Mouse (Mus musculus) kidney, embryonic 14.5 days (tissue): ENCODE measurements around the gene Nkx6-1. TPM values are rescaled to one million over a fixed set of nuclear protein-coding genes. Genes with fewer than 3 reads are reported as not detected.
A peak's percentile ranks its signal among the peaks of the same experiment; 100 is the strongest.

Experiments
- ATAC-seq: fragments of 200-750 bp; cut with Nextera tagmentation; 2 replicates; pipeline ENCODE4 v1.8.0; 2017; ENCODE audit warnings: moderate number of reproducible peaks, mild to moderate bottlenecking, moderate TSS enrichment, moderate library complexity; ENCODE audit not compliant: low FRiP score, low TSS enrichment
- H3K27ac ChIP-seq: fragments of 300-500 bp; sonication (generic); 2 replicates; pipeline ENCODE4 v1.5.1; 2014; ENCODE audit warnings: low read depth, mild to moderate bottlenecking, low read length, moderate library complexity, mixed read lengths
- H3K27me3 ChIP-seq: fragments of 300-500 bp; sonication (generic); 2 replicates; pipeline ENCODE4 v1.6.1; 2014; ENCODE audit warnings: mild to moderate bottlenecking, low read length; ENCODE audit not compliant: control insufficient read depth, insufficient read depth
- H3K36me3 ChIP-seq: fragments of 300-500 bp; sonication (generic); 2 replicates; pipeline ENCODE4 v1.6.1; 2014; ENCODE audit warnings: low read length, mixed read lengths; ENCODE audit not compliant: control insufficient read depth, insufficient read depth
- H3K4me1 ChIP-seq: fragments of 300-500 bp; sonication (generic); 2 replicates; pipeline ENCODE4 v1.6.1; 2014; ENCODE audit warnings: low read length, mixed read lengths; ENCODE audit not compliant: control insufficient read depth, insufficient read depth
- H3K4me2 ChIP-seq: fragments of 300-500 bp; sonication (generic); replicated peaks from 2 replicates; pipeline ENCODE4 v1.6.1; 2014; ENCODE audit warnings: low read depth, mild to moderate bottlenecking, low read length
- H3K4me3 ChIP-seq: fragments of 300-500 bp; sonication (generic); 2 replicates; pipeline ENCODE4 v1.5.1; 2014; ENCODE audit warnings: mild to moderate bottlenecking, low read length
- H3K9ac ChIP-seq: fragments of 300-500 bp; sonication (generic); 2 replicates; pipeline ENCODE4 v1.6.1; 2014; ENCODE audit warnings: low read depth, mild to moderate bottlenecking, low read length, moderate library complexity
- H3K9me3 ChIP-seq: fragments of 300-500 bp; sonication (generic); 2 replicates; pipeline ENCODE4 v1.6.1; 2016; ENCODE audit warnings: low read length; ENCODE audit not compliant: control insufficient read depth
- WGBS: fragments of 180-500 bp; shearing (Covaris S2); extraction: QIAGEN DNeasy Blood & Tissue Kit; methylation state at CpG from one replicate; pipeline ENCODE4 v1.1.7; 2014; 5-methylcytosine and 5-hydroxymethylcytosine counted together
- polyA plus RNA-seq: library from polyadenylated mRNA; unstranded; fragments of >200 nt; fragmentation: Nextera tagmentation; extraction: Ambion mirVana; gene quantifications from 2 replicates; pipeline ENCODE4 v1.2.1, GENCODE M21; 2014

Nkx6-1 gene
- polyA plus RNA-seq, 1 experiment from 2014 or later, result 0.70 TPM

GRCm38 (mm10) chr5:101655418-101655817 is 9.4 kb downstream of the Nkx6-1 start:
- H3K9me3 ChIP-seq, result no peaks in the 10 kb centered on the region
- no peak overlapping the region for H3K4me3 ChIP-seq
- no peak overlapping the region for H3K9ac ChIP-seq
- H3K27me3 ChIP-seq, result peaks cover 62% of the 10 kb centered on the region
- WGBS, result 50% methylated on average over 7 of the region's 7 CpGs
- H3K4me2 ChIP-seq, result no peak overlapping the region
- H3K4me1 ChIP-seq, result no peaks in the 10 kb centered on the region
- no peak for ATAC-seq
- no peaks in the 10 kb centered on the region for H3K36me3 ChIP-seq
- no peak overlapping the region for H3K27ac ChIP-seq

DNA sequence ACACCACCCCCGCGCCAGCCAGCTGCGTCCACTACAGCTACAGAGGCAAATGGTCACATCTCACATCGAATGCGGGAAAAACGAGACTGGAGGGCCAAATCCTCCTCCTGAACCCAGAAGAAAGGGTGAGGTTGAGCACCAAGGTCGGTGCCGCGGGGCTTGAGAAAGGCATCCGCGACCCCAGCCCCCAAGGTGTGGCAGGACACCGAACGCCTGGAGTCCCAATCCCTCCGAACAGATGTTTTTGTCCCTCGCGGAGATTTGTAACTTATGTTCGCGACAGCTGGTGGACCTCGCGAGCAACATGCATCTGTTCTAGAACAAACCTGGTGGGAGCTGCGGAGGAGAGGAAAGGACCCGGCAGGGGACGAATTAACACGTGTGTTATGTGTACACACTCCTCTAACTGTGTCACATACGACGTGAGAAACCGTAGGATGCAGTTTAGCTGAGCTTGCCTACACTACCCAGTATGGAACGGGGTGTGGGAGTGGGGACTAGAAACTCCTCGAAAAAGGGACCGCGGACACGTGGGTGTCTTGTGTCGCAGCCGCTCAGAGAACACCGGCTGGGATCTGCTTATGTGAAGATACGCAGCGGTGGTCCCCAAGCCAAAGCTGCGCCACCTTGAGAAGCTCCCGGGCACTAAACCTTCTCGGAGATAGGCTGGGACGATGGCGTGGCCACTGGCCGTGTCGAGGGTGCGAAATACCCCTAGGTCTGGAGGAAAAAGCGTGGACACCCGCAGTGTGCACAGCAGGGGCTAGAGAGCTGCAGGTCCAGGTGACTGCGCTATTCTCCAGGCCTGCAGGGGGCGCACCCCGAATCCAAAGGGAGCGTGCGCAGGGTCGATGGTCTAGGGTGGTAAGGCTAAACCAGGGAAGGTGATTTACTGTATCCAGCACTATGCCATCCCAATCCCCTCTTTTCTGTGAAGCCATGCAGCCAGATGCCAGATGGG is 16.8 kb downstream of the Nkx6-1 start:
- no peaks in the 10 kb centered on the region for H3K9me3 ChIP-seq
- ATAC-seq, result peak; percentile 62; the same call in 1 of the 2 replicates
- H3K4me1 ChIP-seq, result no peaks in the 10 kb centered on the region
- H3K36me3 ChIP-seq, result no peaks in the 10 kb centered on the region
- WGBS, result 5% methylated on average over 53 of the region's 53 CpGs
- no peak overlapping the region for H3K4me2 ChIP-seq
- no peak overlapping the region for H3K9ac ChIP-seq
- no peak overlapping the region for H3K27ac ChIP-seq
- no peak overlapping the region for H3K4me3 ChIP-seq
- H3K27me3 ChIP-seq, result peaks cover 78% of the 10 kb centered on the region

DNA sequence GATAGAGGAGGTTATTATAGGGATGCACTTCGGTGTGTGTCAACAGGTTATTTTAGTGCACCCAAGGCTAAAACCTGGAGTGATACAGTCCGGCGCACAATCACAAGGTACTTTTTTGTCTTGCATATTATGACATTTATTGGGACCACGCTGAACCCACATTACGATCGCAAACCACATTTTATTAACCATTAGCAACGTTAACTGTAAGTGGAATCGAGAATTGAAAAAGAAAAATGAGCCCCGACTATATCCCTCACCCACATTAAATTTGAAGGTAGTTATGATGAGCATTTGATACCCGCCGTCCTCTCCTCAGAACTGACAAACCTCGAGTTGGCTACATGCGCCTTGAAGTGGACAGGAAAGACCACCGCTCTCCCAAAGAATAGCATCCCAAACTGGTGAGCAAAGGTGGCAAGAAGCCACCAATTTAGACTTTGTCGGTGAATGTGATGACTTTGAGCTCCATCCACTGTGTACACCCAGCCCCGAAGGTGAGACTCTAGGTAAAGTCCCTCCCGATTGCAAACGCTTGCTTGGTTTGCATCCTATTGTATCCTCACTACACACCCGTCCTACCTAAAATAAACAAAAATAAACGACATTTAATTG is 17.7 kb downstream of the Nkx6-1 start:
- no peak overlapping the region for H3K9ac ChIP-seq
- no peaks in the 10 kb centered on the region for H3K4me1 ChIP-seq
- H3K9me3 ChIP-seq, result no peaks in the 10 kb centered on the region
- peaks cover 87% of the 10 kb centered on the region for H3K27me3 ChIP-seq
- WGBS, result 27% methylated on average over 20 of the region's 20 CpGs
- no peaks in the 10 kb centered on the region for H3K36me3 ChIP-seq
- ATAC-seq, result no peak
- H3K4me3 ChIP-seq, result no peak overlapping the region
- no peak overlapping the region for H3K4me2 ChIP-seq
- H3K27ac ChIP-seq, result no peak overlapping the region

GRCm38 (mm10) chr5:101645071-101645470 is 19.7 kb downstream of the Nkx6-1 start:
- ATAC-seq, result no peak
- H3K4me1 ChIP-seq, result no peaks in the 10 kb centered on the region
- H3K36me3 ChIP-seq, result no peaks in the 10 kb centered on the region
- H3K4me2 ChIP-seq, result no peak overlapping the region
- H3K9ac ChIP-seq, result no peak overlapping the region
- no peak overlapping the region for H3K4me3 ChIP-seq
- 80% methylated on average over 8 of the region's 8 CpGs for WGBS
- H3K9me3 ChIP-seq, result no peaks in the 10 kb centered on the region
- H3K27me3 ChIP-seq, result peaks cover 77% of the 10 kb centered on the region
- H3K27ac ChIP-seq, result no peak overlapping the region

GRCm38 (mm10) chr5:101638101-101638500 is 26.7 kb downstream of the Nkx6-1 start:
- no peaks in the 10 kb centered on the region for H3K36me3 ChIP-seq
- no peak overlapping the region for H3K4me3 ChIP-seq
- 92% methylated on average over 4 of the region's 4 CpGs for WGBS
- no peak for ATAC-seq
- no peaks in the 10 kb centered on the region for H3K9me3 ChIP-seq
- H3K4me2 ChIP-seq, result no peak overlapping the region
- H3K4me1 ChIP-seq, result no peaks in the 10 kb centered on the region
- H3K27ac ChIP-seq, result no peak overlapping the region
- no peak overlapping the region for H3K9ac ChIP-seq
- H3K27me3 ChIP-seq, result peaks cover 19% of the 10 kb centered on the region

Other genes starting within 250 kb of the Nkx6-1 start
- 6.4 and 10.9 TPM in 2 replicates for gene Cds1, start 100.1 kb upstream of the Nkx6-1 start, polyA plus RNA-seq